Mouse (Mus musculus) kidney, adult 2 months (tissue): Measurements from ENCODE around the gene Marc1.

Experiments
- CTCF ChIP-seq: fragments of 200-500 bp; conservative IDR thresholded peaks from 2 replicates; pipeline ENCODE4 v1.5.1; 2011; ENCODE audit warnings: low read depth, mild to moderate bottlenecking, control low read depth, low read length, moderate library complexity, mixed read lengths; ENCODE audit not compliant: insufficient read depth, insufficient read length
- POLR2A ChIP-seq: fragments of 200-500 bp; IDR thresholded peaks from one replicate; pipeline ENCODE4 v1.6.1; 2011; ENCODE audit warnings: low read depth, low read length, control low read depth

- TF ChIP-seq CTCF (no peak), POLR2A (no peak)
These were observed 29.6 kb downstream of the Marc1 start for GRCm38 (mm10) chr1:184781286-184782160.
